Mouse (Mus musculus) neural tube, embryonic 11.5 days (tissue): ENCODE results near the gene Slc7a6os. TPM values are rescaled to one million over a fixed set of nuclear protein-coding genes. Genes with fewer than 3 reads are reported as not detected.
A peak's percentile ranks its signal among the peaks of the same experiment; 100 is the strongest.

Source experiments
- ATAC-seq: fragments of 200-750 bp; cut with Nextera tagmentation; 2 replicates; pipeline ENCODE4 v1.8.0; 2017; ENCODE audit warnings: moderate number of reproducible peaks, mild to moderate bottlenecking, moderate TSS enrichment, moderate library complexity; ENCODE audit not compliant: insufficient read depth, low FRiP score, low TSS enrichment
- DNase-seq: peaks from one replicate; pipeline ENCODE4 v3.0.0-alpha.2; 2015; ENCODE audit warnings: low spot score
- H3K27ac ChIP-seq: fragments of 300-500 bp; sonication (generic); 2 replicates; pipeline ENCODE4 v1.5.1; 2014; ENCODE audit warnings: low read depth, mild to moderate bottlenecking, low read length
- H3K27me3 ChIP-seq: fragments of 300-500 bp; sonication (generic); 2 replicates; pipeline ENCODE4 v1.6.1; 2014; ENCODE audit warnings: mild to moderate bottlenecking, low read length, mixed read lengths; ENCODE audit not compliant: control insufficient read depth, insufficient read depth
- H3K36me3 ChIP-seq: fragments of 300-500 bp; sonication (generic); 2 replicates; pipeline ENCODE4 v1.6.1; 2014; ENCODE audit warnings: mild to moderate bottlenecking, low read length, moderate library complexity, mixed read lengths; ENCODE audit not compliant: control insufficient read depth, insufficient read depth
- H3K4me1 ChIP-seq: fragments of 300-500 bp; sonication (generic); 2 replicates; pipeline ENCODE4 v1.6.1; 2014; ENCODE audit warnings: low read length, mixed read lengths; ENCODE audit not compliant: control insufficient read depth, insufficient read depth
- H3K4me2 ChIP-seq: fragments of 300-500 bp; sonication (generic); 2 replicates; pipeline ENCODE4 v1.6.1; 2014; ENCODE audit warnings: low read depth, mild to moderate bottlenecking, moderate library complexity
- H3K4me3 ChIP-seq: fragments of 300-500 bp; sonication (generic); 2 replicates; pipeline ENCODE4 v1.5.1; 2014; ENCODE audit warnings: low read depth, low read length
- H3K9ac ChIP-seq: fragments of 300-500 bp; sonication (generic); 2 replicates; pipeline ENCODE4 v1.6.1; 2014; ENCODE audit warnings: mild to moderate bottlenecking, low read length
- H3K9me3 ChIP-seq: fragments of 300-500 bp; sonication (generic); 2 replicates; pipeline ENCODE4 v1.6.1; 2016; ENCODE audit warnings: low read length; ENCODE audit not compliant: control insufficient read depth
- WGBS: fragments of 180-500 bp; shearing (Covaris S2); extraction: QIAGEN DNeasy Blood & Tissue Kit; methylation state at CpG from one replicate; pipeline ENCODE4 v1.1.7; 2014; 5-methylcytosine and 5-hydroxymethylcytosine counted together
- polyA plus RNA-seq: library from polyadenylated mRNA; unstranded; fragments of >200 nt; fragmentation: Nextera tagmentation; extraction: Ambion mirVana; gene quantifications from 2 replicates; pipeline ENCODE4 v1.2.1, GENCODE M21; 2014

Gene Slc7a6os
- polyA plus RNA-seq, result 39.7 and 45.6 TPM in 2 replicates

DNA sequence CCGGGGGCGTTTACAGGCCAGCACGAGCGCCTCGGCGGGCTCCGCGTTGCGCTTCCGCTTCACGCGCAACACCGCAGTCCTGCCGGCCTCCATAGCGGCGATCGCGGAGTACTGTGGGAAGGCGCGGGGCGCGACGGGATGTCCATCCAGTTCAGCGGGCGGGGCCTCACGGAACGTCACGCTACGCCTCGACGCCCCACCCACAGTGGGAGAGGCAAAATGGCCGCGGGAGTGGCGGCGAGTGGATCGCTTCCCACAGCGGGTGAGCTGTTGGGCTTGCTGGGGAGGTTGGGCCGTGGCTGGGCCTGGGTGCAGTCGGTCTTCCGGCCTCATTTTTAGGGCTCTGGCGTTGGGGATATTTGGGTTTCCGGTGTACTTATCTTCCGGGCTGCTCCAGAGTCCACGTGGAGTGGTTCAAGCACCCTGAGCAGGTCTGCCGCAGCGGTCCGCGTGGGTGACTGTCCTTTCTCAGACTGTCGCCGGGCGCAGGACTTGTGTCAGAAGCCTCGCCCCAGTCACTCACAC, at the start of gene Slc7a6os, which contains the start of gene Prmt7:
Gene Slc7a6os (minus strand): TSS at position 115 of the 525 bp plus-strand sequence.
Gene Prmt7 (plus strand): TSS at position 116 of the 525 bp plus-strand sequence.
- H3K4me1 ChIP-seq, result no peaks in the 10 kb centered on the region
- H3K36me3 ChIP-seq, result peaks cover 5% of the 10 kb centered on the region; the same call in 1 of the 2 replicates
- H3K9me3 ChIP-seq, result no peaks in the 10 kb centered on the region
- no peaks in the 10 kb centered on the region for H3K27me3 ChIP-seq
- DNase-seq (peak; percentile 96), ATAC-seq (peak; percentile 99)
- H3K9ac ChIP-seq, result peak within 1 kb of the TSS; percentile 92
- peak within 1 kb of the TSS; percentile 65 for H3K4me2 ChIP-seq
- H3K4me3 ChIP-seq, result peak within 1 kb of the TSS; percentile 77
- H3K27ac ChIP-seq, result peak within 1 kb of the TSS; percentile 89
- under 1% methylated on average over 52 of the region's 52 CpGs for WGBS

DNA sequence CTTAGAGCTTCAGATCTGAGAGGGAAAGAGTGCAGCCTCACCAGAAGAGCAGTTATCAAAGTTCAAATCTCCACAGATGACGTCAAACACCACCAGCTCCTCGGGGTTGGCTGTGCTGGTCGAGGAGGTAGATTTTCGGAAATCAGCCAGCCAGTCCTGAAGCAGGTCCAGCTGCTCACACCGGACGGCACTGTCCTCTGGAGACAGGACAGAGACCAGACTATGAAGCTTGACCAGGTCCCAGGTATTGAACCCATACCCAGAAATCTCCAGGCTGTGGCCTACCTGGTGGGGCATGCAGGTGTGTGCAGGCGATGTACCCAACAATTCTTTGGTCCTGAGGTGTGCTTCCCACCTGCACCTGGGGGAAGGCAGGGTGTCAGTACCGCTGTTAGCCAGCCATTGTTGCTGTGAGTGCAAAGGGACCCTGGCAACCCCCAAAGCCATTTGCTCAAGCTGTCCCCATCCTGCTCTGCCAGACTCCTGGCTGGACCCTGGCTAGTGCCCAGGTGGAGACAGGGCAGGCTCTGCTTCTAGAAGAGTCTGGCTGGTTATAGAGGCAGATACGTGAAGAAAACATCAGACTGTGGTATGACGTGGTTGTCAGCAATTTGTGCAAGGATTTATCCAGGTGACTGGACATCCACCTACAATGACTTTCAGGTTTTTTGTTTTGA, 49.0 kb upstream of the Slc7a6os start:
- ATAC-seq, result no peak
- no peaks in the 10 kb centered on the region; the same call in 1 of the 2 replicates for H3K36me3 ChIP-seq
- H3K27me3 ChIP-seq, result no peaks in the 10 kb centered on the region
- H3K4me1 ChIP-seq, result no peaks in the 10 kb centered on the region
- no peak overlapping the region for H3K9ac ChIP-seq
- no peak overlapping the region for H3K4me3 ChIP-seq
- H3K9me3 ChIP-seq, result no peaks in the 10 kb centered on the region
- H3K27ac ChIP-seq, result no peak overlapping the region
- H3K4me2 ChIP-seq, result no peak overlapping the region
- no peak for DNase-seq
- WGBS, result 91% methylated on average over 10 of the region's 10 CpGs

DNA sequence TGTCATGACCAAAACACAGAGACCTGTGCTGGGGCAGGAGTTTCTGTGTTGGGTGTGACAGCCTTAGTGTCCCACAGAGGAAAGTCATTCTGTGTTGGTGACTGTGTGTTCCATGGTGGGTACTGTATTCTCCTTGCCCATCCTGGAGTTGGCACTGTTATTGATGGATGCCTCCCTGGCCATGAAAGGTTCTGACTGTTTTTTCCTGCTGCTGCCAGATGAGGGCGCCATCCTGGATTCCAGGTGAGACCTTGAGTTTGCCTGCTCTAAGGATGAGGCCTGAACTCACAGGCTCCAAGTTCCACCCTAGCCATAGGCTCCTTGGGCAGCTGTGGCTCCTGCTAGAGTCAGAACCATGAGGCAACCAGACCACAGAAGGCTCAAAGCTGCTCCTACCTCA, 47.4 kb upstream of the Slc7a6os start:
- no peaks in the 10 kb centered on the region for H3K27me3 ChIP-seq
- 21% methylated on average over 1 of the region's 1 CpGs for WGBS
- no peak overlapping the region for H3K4me3 ChIP-seq
- H3K4me2 ChIP-seq, result no peak overlapping the region
- no peak overlapping the region for H3K27ac ChIP-seq
- no peak overlapping the region for H3K9ac ChIP-seq
- ATAC-seq, result no peak
- H3K9me3 ChIP-seq, result no peaks in the 10 kb centered on the region
- H3K36me3 ChIP-seq, result peaks cover 2% of the 10 kb centered on the region
- H3K4me1 ChIP-seq, result no peaks in the 10 kb centered on the region
- no peak for DNase-seq

DNA sequence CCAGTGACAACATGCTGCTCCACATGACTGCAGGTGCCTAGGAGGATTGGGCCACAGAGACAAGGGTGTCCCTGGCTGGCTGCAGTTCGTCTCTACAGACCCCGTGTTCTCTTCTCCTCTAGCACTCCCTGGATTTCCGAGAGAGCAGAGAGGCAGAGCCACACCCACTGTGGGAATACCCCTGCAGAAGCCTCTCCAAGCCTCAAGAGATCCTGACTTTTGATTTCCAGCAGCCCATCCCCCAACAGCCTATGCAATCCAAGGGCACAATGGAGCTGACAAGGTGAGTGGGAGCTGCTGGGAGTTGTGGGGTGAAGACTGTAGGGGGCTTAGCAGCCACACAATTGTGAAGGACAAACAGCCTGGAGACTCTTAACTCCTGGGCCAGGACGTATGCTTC, 39.5 kb upstream of the Slc7a6os start:
- Histone ChIP-seq H3K36me3 (peaks cover 16% of the 10 kb centered on the region), H3K9me3 (no peaks in the 10 kb centered on the region), H3K4me2 (no peak overlapping the region), H3K4me3 (no peak overlapping the region), H3K27me3 (no peaks in the 10 kb centered on the region), H3K9ac (no peak overlapping the region), H3K27ac (no peak overlapping the region), H3K4me1 (no peaks in the 10 kb centered on the region)
- 82% methylated on average over 4 of the region's 4 CpGs for WGBS
- no peak for ATAC-seq
- DNase-seq, result no peak

DNA sequence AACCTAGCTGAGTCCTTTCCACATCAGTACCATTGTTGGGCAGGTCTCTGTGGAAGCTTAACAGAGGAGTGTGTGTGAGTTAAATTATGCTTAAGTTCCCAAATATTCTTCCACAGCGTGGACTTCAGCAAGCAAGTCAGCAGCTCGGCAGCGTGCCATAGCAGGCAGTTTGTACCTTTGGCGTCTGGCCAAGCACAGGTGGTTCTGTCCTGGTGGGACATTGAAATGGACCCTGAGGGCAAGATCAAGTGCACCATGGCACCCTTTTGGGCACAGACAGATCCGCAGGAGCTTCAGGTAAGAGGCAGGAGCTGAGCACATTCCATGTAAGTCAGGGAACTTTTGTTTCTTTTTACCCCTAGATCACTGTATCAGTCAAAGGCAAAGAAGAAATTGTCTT, 26.4 kb upstream of the Slc7a6os start:
- no peak for DNase-seq
- WGBS, result 94% methylated on average over 5 of the region's 5 CpGs

DNA sequence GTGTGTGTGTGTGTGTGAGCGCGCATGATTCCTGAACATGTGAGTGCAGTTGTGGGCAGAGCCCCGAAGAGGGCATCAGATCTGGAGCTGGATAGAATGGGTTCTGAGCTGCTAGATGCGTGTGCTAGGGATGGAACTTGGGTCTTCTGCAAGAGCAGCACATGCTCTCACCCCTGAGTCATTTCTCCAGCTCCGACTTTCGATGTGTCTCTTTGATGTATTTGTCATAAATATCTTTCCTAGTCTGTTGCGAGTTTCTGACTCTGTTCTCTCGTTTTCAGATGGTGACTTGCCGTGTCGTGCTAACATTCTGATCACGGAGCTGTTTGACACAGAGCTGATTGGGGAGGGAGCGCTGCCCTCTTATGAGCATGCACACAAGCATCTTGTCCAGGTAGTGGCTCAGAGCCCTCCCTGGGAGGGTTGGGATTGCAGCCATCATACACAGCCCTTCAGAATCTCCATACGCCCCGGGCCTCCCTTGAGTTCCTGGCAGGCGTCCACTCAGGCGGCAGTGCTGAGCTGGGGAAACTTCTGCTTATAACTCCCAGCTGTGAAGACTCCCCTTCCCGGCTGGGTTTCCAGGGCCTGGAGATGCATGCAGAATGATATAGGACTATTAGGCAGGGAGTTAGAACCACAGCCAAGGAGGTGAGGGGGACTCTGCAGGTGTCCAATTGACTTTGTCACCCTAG, 24.0 kb upstream of the Slc7a6os start:
- WGBS, result 93% methylated on average over 17 of the region's 17 CpGs
- Histone ChIP-seq H3K4me3 (no peak overlapping the region), H3K9ac (no peak overlapping the region), H3K4me1 (no peaks in the 10 kb centered on the region), H3K27ac (no peak overlapping the region), H3K27me3 (no peaks in the 10 kb centered on the region), H3K4me2 (no peak overlapping the region), H3K36me3 (peaks cover 2% of the 10 kb centered on the region), H3K9me3 (no peaks in the 10 kb centered on the region)
- ATAC-seq, result no peak
- DNase-seq, result no peak

More for the DNA sequence above, 26.4 kb upstream of the Slc7a6os start:
- no peak overlapping the region for H3K4me3 ChIP-seq
- no peak overlapping the region for H3K27ac ChIP-seq
- no peaks in the 10 kb centered on the region for H3K27me3 ChIP-seq
- H3K4me1 ChIP-seq, result no peaks in the 10 kb centered on the region
- no peak overlapping the region for H3K4me2 ChIP-seq
- no peak overlapping the region for H3K9ac ChIP-seq
- H3K36me3 ChIP-seq, result peaks cover 2% of the 10 kb centered on the region
- no peaks in the 10 kb centered on the region for H3K9me3 ChIP-seq
- ATAC-seq, result no peak

DNA sequence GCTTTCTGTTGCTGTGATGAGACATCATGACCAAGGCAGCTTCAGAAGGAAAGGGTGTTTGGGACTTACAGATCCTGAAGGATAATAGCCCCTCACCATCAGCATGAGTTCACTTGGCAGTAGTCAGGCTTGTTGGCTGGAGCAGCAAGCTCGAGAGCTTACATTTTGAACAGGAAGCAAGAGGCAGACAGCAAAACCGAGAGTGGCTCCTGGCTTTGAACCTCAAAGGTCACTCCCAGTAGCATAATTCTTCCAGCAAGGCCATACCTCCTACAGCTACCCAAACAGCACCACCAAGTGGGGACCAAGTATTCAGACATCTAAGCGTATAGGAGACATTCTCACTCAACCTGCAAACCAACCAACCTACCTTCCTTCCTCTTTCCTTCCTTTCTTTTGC, 22.0 kb upstream of the Slc7a6os start:
- DNase-seq (no peak), ATAC-seq (no peak)
- peaks cover 6% of the 10 kb centered on the region for H3K36me3 ChIP-seq
- H3K4me2 ChIP-seq, result no peak overlapping the region
- H3K27me3 ChIP-seq, result no peaks in the 10 kb centered on the region
- no peak overlapping the region for H3K9ac ChIP-seq
- WGBS, result 78% methylated on average over 3 of the region's 3 CpGs
- no peak overlapping the region for H3K27ac ChIP-seq
- no peaks in the 10 kb centered on the region for H3K9me3 ChIP-seq
- H3K4me1 ChIP-seq, result no peaks in the 10 kb centered on the region
- no peak overlapping the region for H3K4me3 ChIP-seq

DNA sequence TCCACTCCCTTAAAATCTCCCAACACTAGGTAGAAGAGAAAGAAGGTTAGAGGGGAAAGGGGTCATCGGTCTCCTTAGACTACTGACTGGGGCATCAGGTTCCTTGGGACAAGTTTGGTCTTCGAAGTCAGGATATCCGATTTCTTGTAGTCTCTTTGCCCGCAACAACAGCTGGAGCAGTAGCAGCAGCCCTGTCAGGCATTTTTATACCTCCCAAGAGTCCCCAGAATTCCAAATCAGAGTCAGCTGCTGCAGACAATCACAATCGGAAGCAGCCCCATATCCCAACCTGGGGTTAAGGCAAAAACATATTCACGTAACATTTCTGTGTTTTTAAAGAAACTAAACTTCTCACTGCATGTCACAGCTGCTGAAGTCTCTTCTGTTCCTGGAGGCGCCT, 20.8 kb upstream of the Slc7a6os start:
- H3K9ac ChIP-seq, result no peak overlapping the region
- DNase-seq (no peak), ATAC-seq (no peak)
- no peak overlapping the region for H3K4me3 ChIP-seq
- peaks cover 6% of the 10 kb centered on the region for H3K36me3 ChIP-seq
- H3K27ac ChIP-seq, result no peak overlapping the region
- 87% methylated on average over 7 of the region's 7 CpGs for WGBS
- H3K4me2 ChIP-seq, result no peak overlapping the region
- no peaks in the 10 kb centered on the region for H3K4me1 ChIP-seq
- H3K9me3 ChIP-seq, result no peaks in the 10 kb centered on the region
- no peaks in the 10 kb centered on the region for H3K27me3 ChIP-seq
